Mouse (Mus musculus) ES-E14 (cell line): ENCODE data around the gene Calhm3.
"Not testable (repeated sequence)": the region's sequence is repeated elsewhere in the genome, so short reads cannot be mapped to it uniquely, and the experiment has no call there.

ENCODE experiments used
- CHD2 ChIP-seq: IDR thresholded peaks from 2 replicates; pipeline ENCODE4 v1.6.1; 2014; ENCODE audit warnings: mild to moderate bottlenecking, low read depth, low read length, inconsistent platforms
- HCFC1 ChIP-seq: IDR thresholded peaks from 2 replicates; pipeline ENCODE4 v1.6.1; 2012; ENCODE audit warnings: low read length, inconsistent platforms, borderline replicate concordance; ENCODE audit not compliant: insufficient read depth
- MAFK ChIP-seq: IDR thresholded peaks from 2 replicates; pipeline ENCODE4 v1.6.1; 2014; ENCODE audit warnings: mild to moderate bottlenecking, low read depth, low read length, inconsistent platforms; ENCODE audit not compliant: insufficient read depth
- ZC3H11A ChIP-seq: IDR thresholded peaks from 2 replicates; pipeline ENCODE4 v1.6.1; 2012; ENCODE audit warnings: low read depth, mild to moderate bottlenecking, inconsistent platforms, low read length, borderline replicate concordance
- ZNF384 ChIP-seq: IDR thresholded peaks from 2 replicates; pipeline ENCODE4 v1.6.1; 2012; ENCODE audit warnings: low read depth, low read length, inconsistent platforms

DNA sequence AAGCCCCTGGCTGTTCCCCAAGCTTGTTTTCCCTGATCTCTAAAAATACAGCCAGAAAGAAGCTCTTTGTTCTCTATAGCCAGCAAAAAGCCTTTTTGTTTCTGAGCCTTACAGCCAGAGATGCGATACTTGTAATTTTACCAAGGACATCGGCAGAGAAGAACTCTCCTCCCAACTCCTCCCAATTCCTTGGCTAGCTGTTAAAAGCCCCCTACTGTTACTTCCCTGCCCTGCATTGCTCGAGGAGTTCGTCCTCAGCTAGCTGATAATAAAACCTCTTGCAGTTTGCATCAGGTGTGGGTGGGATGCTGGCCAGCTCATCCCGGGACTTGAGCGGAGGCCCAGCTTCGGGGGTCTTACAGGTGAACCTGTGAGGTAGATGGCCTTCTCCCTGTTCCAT, 18.0 kb downstream of the Calhm3 start:
- not testable (repeated sequence) for TF ChIP-seq CHD2, MAFK, ZNF384, ZC3H11A, HCFC1
